In the genomic region with DNA sequence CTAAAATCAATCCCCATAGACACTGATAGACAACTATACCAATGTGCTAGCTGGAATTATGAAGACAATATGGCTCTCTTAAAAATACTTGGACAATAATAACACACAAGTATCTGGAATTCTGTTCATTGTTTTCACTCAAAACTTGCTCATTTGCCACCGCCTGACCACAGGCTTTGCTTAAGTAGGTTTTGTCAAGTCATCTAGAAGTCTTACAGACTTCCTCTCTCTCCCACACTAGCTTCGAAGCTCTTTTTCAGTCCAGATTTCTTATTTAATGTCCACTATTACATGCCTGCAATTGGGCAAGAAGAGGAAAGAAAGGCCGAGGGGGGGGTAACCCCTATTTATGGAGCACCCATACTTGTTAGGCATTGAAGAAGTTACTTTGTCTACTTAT, we compare ENCODE assay signal across 26 mouse cellular contexts. TPM values are rescaled to one million over a fixed set of nuclear protein-coding genes. Genes with fewer than 3 reads are reported as not detected.
"Had no signal": no experiment of that assay in that cellular context is flagged by ENCODE, and none has a peak within 500 bp of the region (broad histone marks: within the 10 kb centered on the region; RNA-seq: fewer than 3 reads in every experiment).

No protein-coding gene starts in this region.

- H3K27me3 ChIP-seq: limb, embryonic 12.5 days; limb, embryonic 15.5 days; neural tube, embryonic 12.5 days; neural tube, embryonic 15.5 days; stomach, embryonic 15.5 days had no signal

- ATAC-seq: liver, postnatal 0 days; lung, postnatal 0 days had no signal

- H3K9ac ChIP-seq: kidney, embryonic 15.5 days; limb, embryonic 12.5 days; limb, embryonic 15.5 days; liver, embryonic 14.5 days; liver, postnatal 0 days; lung, embryonic 14.5 days; neural tube, embryonic 12.5 days; neural tube, embryonic 15.5 days; stomach, embryonic 15.5 days had no signal

- H3K9me3 ChIP-seq: kidney, embryonic 15.5 days; limb, embryonic 15.5 days; neural tube, embryonic 15.5 days; stomach, embryonic 15.5 days had no signal

- H3K4me2 ChIP-seq: kidney, embryonic 15.5 days; limb, embryonic 12.5 days; limb, embryonic 15.5 days; liver, embryonic 11.5 days; lung, embryonic 14.5 days; neural tube, embryonic 12.5 days; neural tube, embryonic 15.5 days; stomach, embryonic 15.5 days had no signal

- H3K36me3 ChIP-seq: kidney, embryonic 15.5 days; limb, embryonic 12.5 days; limb, embryonic 15.5 days; neural tube, embryonic 12.5 days; neural tube, embryonic 15.5 days; stomach, embryonic 15.5 days had no signal

- H3K4me1 ChIP-seq: stomach, embryonic 15.5 days had no signal

- H3K4me3 ChIP-seq: kidney, embryonic 15.5 days; left cerebral cortex, adult 2 months; limb, embryonic 12.5 days; limb, embryonic 15.5 days; neural tube, embryonic 12.5 days; neural tube, embryonic 15.5 days; stomach, embryonic 15.5 days had no signal

- H3K27ac ChIP-seq: kidney, embryonic 15.5 days; left cerebral cortex, adult 2 months; limb, embryonic 12.5 days; limb, embryonic 15.5 days; liver, embryonic 14.5 days; neural tube, embryonic 12.5 days; neural tube, embryonic 15.5 days; stomach, embryonic 15.5 days had no signal

- DNase-seq: kidney, adult 11 months; kidney, adult 8-10 months; kidney, postnatal 10 days; kidney, postnatal 36 days; layer of hippocampus, postnatal 36 days; liver, postnatal 0 days; lung, embryonic 14.5 days; midbrain, embryonic 14.5 days; right cerebral cortex, adult 18-20 months; right cerebral cortex, postnatal 14 days; spleen, adult 18-20 months; thymus, postnatal 36 days had no signal

RNA-seq across cellular contexts. Expression of a gene that starts 11.7 kb away (rescaled TPM):
- total RNA-seq: layer of hippocampus, adult 8-10 months; layer of hippocampus, postnatal 10 days; left cerebral cortex, adult 2 months; left cerebral cortex, postnatal 36 days; midbrain, postnatal 0 days had no signal
- polyA plus RNA-seq: midbrain, embryonic 14.5 days; midbrain, postnatal 0 days had no signal
